Comparison of ENCODE assay signal across 9 mouse cellular contexts in genomic region chr6:112900306-112900705, GRCm38 (mm10). TPM values are rescaled to one million over a fixed set of nuclear protein-coding genes. Genes with fewer than 3 reads are reported as not detected.
DNase-seq lines count a peak whose midpoint lies in the region; ATAC-seq lines count a peak whose summit lies in the region.
"Had no signal": no experiment of that assay in that cellular context is flagged by ENCODE, and none has a peak within 500 bp of the region (broad histone marks: within the 10 kb centered on the region; RNA-seq: fewer than 3 reads in every experiment).

No protein-coding gene starts in this region.

- ATAC-seq in hindbrain, embryonic 11.5 days (ENCODE audit: low FRiP score) = peak; percentile 66
- 0 out of 2 replicates have a peak, but pooled peaks have one; percentile 6 for ATAC-seq in midbrain, embryonic 16.5 days

- no peak overlapping the region for H3K9ac ChIP-seq in hindbrain, embryonic 11.5 days (ENCODE audit: low read depth, low read length)
- no peak overlapping the region for H3K9ac ChIP-seq in midbrain, embryonic 16.5 days (ENCODE audit: low read depth, low read length)
- H3K9ac ChIP-seq: liver, embryonic 15.5 days had no signal

- H3K27me3 ChIP-seq in hindbrain, embryonic 11.5 days (ENCODE audit: control insufficient read depth, insufficient read depth, low read length) = no peaks in the 10 kb centered on the region
- no peaks in the 10 kb centered on the region for H3K27me3 ChIP-seq in midbrain, embryonic 16.5 days (ENCODE audit: control insufficient read depth, insufficient read depth, low read depth, low read length)
- H3K27me3 ChIP-seq: liver, embryonic 15.5 days had no signal

- peaks cover 38% of the 10 kb centered on the region for H3K4me1 ChIP-seq in hindbrain, embryonic 11.5 days (replicated peaks; ENCODE audit: control insufficient read depth, insufficient read depth, low read length)
- peaks cover 75% of the 10 kb centered on the region for H3K4me1 ChIP-seq in midbrain, embryonic 16.5 days (ENCODE audit: control insufficient read depth, insufficient read depth, low read length)

- no peaks in the 10 kb centered on the region for H3K36me3 ChIP-seq in hindbrain, embryonic 11.5 days (ENCODE audit: control insufficient read depth, insufficient read depth, low read length)
- H3K36me3 ChIP-seq in midbrain, embryonic 16.5 days (ENCODE audit: control insufficient read depth, insufficient read depth, low read length) = no peaks in the 10 kb centered on the region
- H3K36me3 ChIP-seq: liver, embryonic 15.5 days had no signal

- H3K4me2 ChIP-seq in hindbrain, embryonic 11.5 days (replicated peaks; ENCODE audit: low read depth, low read length) = peak overlapping the region; percentile 12
- no peak overlapping the region for H3K4me2 ChIP-seq in midbrain, embryonic 16.5 days (ENCODE audit: low read length)
- H3K4me2 ChIP-seq: liver, embryonic 15.5 days had no signal

- DNase-seq in ZHBTc4 (ENCODE audit: low read depth, low spot score) = peak; percentile 68
- peak; percentile 88 for DNase-seq in embryo, embryonic 10.5 days (ENCODE audit: low spot score)
- peak; percentile 78 for DNase-seq in hindbrain, embryonic 11.5 days (ENCODE audit: low spot score)
- no peak for DNase-seq in kidney, adult 18-20 months
- no peak for DNase-seq in urinary bladder, postnatal 14 days (ENCODE audit: low spot score)
- no peak for DNase-seq in gastrocnemius, postnatal 10 days

- no peak overlapping the region for H3K4me3 ChIP-seq in hindbrain, embryonic 11.5 days (ENCODE audit: low read depth, low read length)
- no peak overlapping the region for H3K4me3 ChIP-seq in midbrain, embryonic 16.5 days (ENCODE audit: low read depth, low read length)
- H3K4me3 ChIP-seq: liver, embryonic 15.5 days had no signal

- H3K9me3 ChIP-seq in hindbrain, embryonic 11.5 days (ENCODE audit: control insufficient read depth, low read length) = no peaks in the 10 kb centered on the region
- no peaks in the 10 kb centered on the region for H3K9me3 ChIP-seq in midbrain, embryonic 16.5 days (replicated peaks; ENCODE audit: control insufficient read depth, low read length, poor library complexity, severe bottlenecking)
- H3K9me3 ChIP-seq: liver, embryonic 15.5 days had no signal

- H3K27ac ChIP-seq in hindbrain, embryonic 11.5 days (ENCODE audit: low read depth, low read length) = peak overlapping the region; percentile 96
- H3K27ac ChIP-seq in midbrain, embryonic 16.5 days (ENCODE audit: low read length) = peak overlapping the region; percentile 72
- H3K27ac ChIP-seq: kidney, postnatal 0 days; liver, embryonic 15.5 days had no signal

- 39% methylated on average over 6 of the region's 6 CpGs for WGBS in hindbrain, embryonic 11.5 days
- WGBS in midbrain, embryonic 16.5 days = 15% methylated on average over 6 of the region's 6 CpGs

RNA-seq across cellular contexts. Expression of gene Srgap3, which starts 46.8 kb away (rescaled TPM):
- 49.8 and 89.6 TPM in 2 replicates for polyA plus RNA-seq in hindbrain, embryonic 11.5 days (2014; fragmentation: Nextera tagmentation; extraction: Ambion mirVana)
- polyA plus RNA-seq in midbrain, embryonic 16.5 days (2015; fragmentation: Nextera tagmentation; extraction: Ambion mirVana) = 37.4 and 38.6 TPM in 2 replicates
- 10 to 100 TPM in 1 of 2 experiments, 1 to 10 TPM in 1; 7.8 to 12.4 TPM for total RNA-seq in gastrocnemius, postnatal 10 days (2021)

Comparison
In these comparisons a context has a peak if more than half of its experiments do, and no peak if none do; other contexts are left out.
1. DNase-seq: peak in ZHBTc4 (single experiment), embryo, embryonic 10.5 days (single experiment) and hindbrain, embryonic 11.5 days (single experiment); none in kidney, adult 18-20 months (single experiment), urinary bladder, postnatal 14 days (single experiment) and gastrocnemius, postnatal 10 days (single experiment).